Mouse (Mus musculus): ENCODE results near the gene Ptger3.

Gene Ptger3

GRCm38 (mm10) chr3:157566725-157567565, at the start of gene Ptger3:
Gene Ptger3, plus strand, starts transcription at chr3:157566892.
- DNase-seq (ENCODE audit: low read depth in 2 of 2, low spot score in 2 of 2), result no peak

- DNase-seq (ENCODE audit: low read depth in 2 of 2, low spot score in 2 of 2), result no peak
These were observed 48.7 kb upstream of the Ptger3 start for GRCm38 (mm10) chr3:157517992-157518391.

GRCm38 (mm10) chr3:157520433-157520832, 46.3 kb upstream of the Ptger3 start:
- no peak for DNase-seq (ENCODE audit: low read depth in 2 of 2, low spot score in 2 of 2)

GRCm38 (mm10) chr3:157523834-157524233, 42.9 kb upstream of the Ptger3 start:
- no peak for DNase-seq (ENCODE audit: low read depth in 2 of 2, low spot score in 2 of 2)

GRCm38 (mm10) chr3:157531585-157531984, 35.1 kb upstream of the Ptger3 start:
- DNase-seq (ENCODE audit: low read depth in 2 of 2, low spot score in 2 of 2), result no peak

GRCm38 (mm10) chr3:157533964-157534785, 32.5 kb upstream of the Ptger3 start, which contains the start of gene Zranb2:
Gene Zranb2, plus strand, starts transcription at chr3:157534160.
- DNase-seq (ENCODE audit: low read depth in 2 of 2, low spot score in 2 of 2), result peak; percentile 90 to 92

- peak; percentile 33 to 43 for DNase-seq (ENCODE audit: low read depth in 2 of 2, low spot score in 2 of 2)
These were observed 31.8 kb upstream of the Ptger3 start for GRCm38 (mm10) chr3:157534786-157535415.

- DNase-seq (ENCODE audit: low read depth in 2 of 2, low spot score in 2 of 2), result no peak
These were observed 17.4 kb upstream of the Ptger3 start for GRCm38 (mm10) chr3:157549323-157549722.

- DNase-seq (ENCODE audit: low read depth in 2 of 2, low spot score in 2 of 2), result no peak
These were observed 16.7 kb upstream of the Ptger3 start for GRCm38 (mm10) chr3:157549758-157550600.

GRCm38 (mm10) chr3:157565196-157565595, 1.5 kb upstream of the Ptger3 start:
- DNase-seq (ENCODE audit: low read depth in 2 of 2, low spot score in 2 of 2), result peak in 1 of 2 experiments; percentile 7

GRCm38 (mm10) chr3:157567566-157568132, 957 bp downstream of the Ptger3 start:
- no peak for DNase-seq (ENCODE audit: low read depth in 2 of 2, low spot score in 2 of 2)

- DNase-seq (ENCODE audit: low read depth in 2 of 2, low spot score in 2 of 2), result no peak
These were observed 5.3 kb downstream of the Ptger3 start for GRCm38 (mm10) chr3:157572011-157572410.

GRCm38 (mm10) chr3:157575441-157576342, 9.0 kb downstream of the Ptger3 start:
- no peak for DNase-seq (ENCODE audit: low read depth in 2 of 2, low spot score in 2 of 2)

- no peak for DNase-seq (ENCODE audit: low read depth in 2 of 2, low spot score in 2 of 2)
These were observed 9.6 kb downstream of the Ptger3 start for GRCm38 (mm10) chr3:157576343-157576722.

- no peak for DNase-seq (ENCODE audit: low read depth in 2 of 2, low spot score in 2 of 2)
These were observed 10.2 kb downstream of the Ptger3 start for GRCm38 (mm10) chr3:157576862-157577261.

GRCm38 (mm10) chr3:157578469-157579170, 11.9 kb downstream of the Ptger3 start:
- no peak for DNase-seq (ENCODE audit: low read depth in 2 of 2, low spot score in 2 of 2)

- no peak for DNase-seq (ENCODE audit: low read depth in 2 of 2, low spot score in 2 of 2)
These were observed 12.7 kb downstream of the Ptger3 start for GRCm38 (mm10) chr3:157579376-157579775.

- DNase-seq (ENCODE audit: low read depth in 2 of 2, low spot score in 2 of 2), result no peak
These were observed 13.6 kb downstream of the Ptger3 start for GRCm38 (mm10) chr3:157580299-157580698.

GRCm38 (mm10) chr3:157581755-157582154, 15.1 kb downstream of the Ptger3 start:
- no peak for DNase-seq (ENCODE audit: low read depth in 2 of 2, low spot score in 2 of 2)
